Mouse (Mus musculus): ENCODE measurements around the gene Elmo3.
A peak's percentile ranks its signal among the peaks of the same experiment; 100 is the strongest.

The Elmo3 gene

GRCm38 (mm10) chr8:105326968-105327367, 21.6 kb downstream of the Elmo3 start:
- no peak for DNase-seq (ENCODE audit: low spot score)

- DNase-seq (ENCODE audit: low spot score), result no peak
Measured at GRCm38 (mm10) chr8:105330325-105330724, 24.9 kb downstream of the Elmo3 start.

GRCm38 (mm10) chr8:105331469-105331868, 26.1 kb downstream of the Elmo3 start:
- no peak for DNase-seq (ENCODE audit: low spot score)

- DNase-seq (ENCODE audit: low spot score), result no peak
Measured at GRCm38 (mm10) chr8:105331931-105332330, 26.5 kb downstream of the Elmo3 start.

- DNase-seq (ENCODE audit: low spot score), result no peak
Measured at GRCm38 (mm10) chr8:105332523-105332922, 27.1 kb downstream of the Elmo3 start.

- no peak for DNase-seq (ENCODE audit: low spot score)
Measured at GRCm38 (mm10) chr8:105336373-105337130, 31.2 kb downstream of the Elmo3 start.

- DNase-seq (ENCODE audit: low spot score), result no peak
Measured at GRCm38 (mm10) chr8:105338992-105339391, 33.6 kb downstream of the Elmo3 start.

GRCm38 (mm10) chr8:105339886-105340635, 34.7 kb downstream of the Elmo3 start:
- DNase-seq (ENCODE audit: low spot score), result no peak

GRCm38 (mm10) chr8:105341399-105341798, 36.0 kb downstream of the Elmo3 start:
- DNase-seq (ENCODE audit: low spot score), result no peak

- no peak for DNase-seq (ENCODE audit: low spot score)
Measured at GRCm38 (mm10) chr8:105342768-105343167, 37.4 kb downstream of the Elmo3 start.

- DNase-seq (ENCODE audit: low spot score), result no peak
Measured at GRCm38 (mm10) chr8:105343791-105344574, 38.6 kb downstream of the Elmo3 start.

- no peak for DNase-seq (ENCODE audit: low spot score)
Measured at GRCm38 (mm10) chr8:105345061-105345975, 39.9 kb downstream of the Elmo3 start.

- peak; percentile 44 for DNase-seq (ENCODE audit: low spot score)
Measured at GRCm38 (mm10) chr8:105346611-105347427, 41.4 kb downstream of the Elmo3 start.

- peak; percentile 88 for DNase-seq (ENCODE audit: low spot score)
Measured at GRCm38 (mm10) chr8:105347428-105348221, 42.2 kb downstream of the Elmo3 start, which contains the start of gene Fhod1. Gene Fhod1 (minus strand): TSS chr8:105347953.

GRCm38 (mm10) chr8:105348450-105349095, 43.2 kb downstream of the Elmo3 start, which contains the start of gene Slc9a5:
Gene Slc9a5 (plus strand): TSS chr8:105348843.
- no peak for DNase-seq (ENCODE audit: low spot score)

GRCm38 (mm10) chr8:105349096-105349771, 43.8 kb downstream of the Elmo3 start:
- DNase-seq (ENCODE audit: low spot score), result no peak

GRCm38 (mm10) chr8:105350186-105350585, 44.8 kb downstream of the Elmo3 start:
- DNase-seq (ENCODE audit: low spot score), result no peak

- DNase-seq (ENCODE audit: low spot score), result no peak
Measured at GRCm38 (mm10) chr8:105353583-105354135, 48.3 kb downstream of the Elmo3 start.

Data from ovary, postnatal 14 days (tissue).